Mouse (Mus musculus) cortical plate, adult 2 months (tissue): ENCODE results near the gene Pigm.

Experiments used
- CTCF ChIP-seq: fragments of 200-500 bp; IDR thresholded peaks from 2 replicates; pipeline ENCODE4 v1.5.1; 2011; ENCODE audit warnings: mild to moderate bottlenecking, control low read depth, low read length; ENCODE audit not compliant: insufficient read depth; ENCODE audit errors: extremely low read depth
- POLR2A ChIP-seq: fragments of 200-500 bp; IDR thresholded peaks from 2 replicates; pipeline ENCODE4 v1.6.1; 2011; ENCODE audit warnings: mild to moderate bottlenecking, low read length, control low read depth; ENCODE audit not compliant: insufficient read depth; ENCODE audit errors: extremely low read depth

DNA sequence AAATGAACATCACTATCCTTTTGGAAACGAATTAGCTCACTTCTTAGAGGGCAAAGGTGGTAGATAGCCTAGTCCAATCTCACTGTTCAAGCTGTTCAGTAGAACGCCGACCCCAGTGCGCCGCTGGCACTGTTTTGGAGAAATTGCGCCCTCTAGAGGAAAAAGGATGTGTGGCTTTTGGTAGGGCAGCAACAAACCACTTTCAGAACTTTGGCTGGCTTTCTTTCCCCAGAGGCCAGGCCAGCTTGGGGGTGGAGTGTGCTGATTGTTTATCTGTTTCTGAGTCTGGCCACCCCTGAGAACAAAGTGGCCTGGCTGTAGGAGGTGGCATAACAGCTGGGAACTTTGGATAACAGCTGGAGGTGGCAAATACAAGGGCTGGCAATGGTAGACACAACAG lies 11.7 kb upstream of the Pigm start:
- TF ChIP-seq POLR2A (no peak), CTCF (peak; percentile 72)
